Mouse (Mus musculus) intestine, embryonic 14.5 days (tissue): ENCODE results near the gene Rnd1. TPM values are rescaled to one million over a fixed set of nuclear protein-coding genes. Genes with fewer than 3 reads are reported as not detected.
A peak's percentile ranks its signal among the peaks of the same experiment; 100 is the strongest.

ENCODE experiments used
- ATAC-seq: fragments of 200-750 bp; cut with Nextera tagmentation; replicated peaks from 2 replicates; pipeline ENCODE4 v1.8.0; 2017; ENCODE audit warnings: low read depth, moderate number of reproducible peaks, moderate TSS enrichment, moderate library complexity; ENCODE audit not compliant: low FRiP score, low TSS enrichment
- DNase-seq: peaks from one replicate; pipeline ENCODE4 v3.0.0-alpha.2; 2018; ENCODE audit warnings: low spot score
- H3K27ac ChIP-seq: fragments of 300-500 bp; sonication (generic); 2 replicates; pipeline ENCODE4 v1.5.1; 2014; ENCODE audit warnings: low read depth, mild to moderate bottlenecking, control low read depth
- H3K27me3 ChIP-seq: fragments of 300-500 bp; sonication (generic); replicated peaks from 2 replicates; pipeline ENCODE4 v1.6.1; 2014; ENCODE audit warnings: low read length, control low read depth; ENCODE audit not compliant: control insufficient read depth, insufficient read depth
- H3K36me3 ChIP-seq: fragments of 300-500 bp; sonication (generic); 2 replicates; pipeline ENCODE4 v1.6.1; 2014; ENCODE audit warnings: low read length, control low read depth; ENCODE audit not compliant: control insufficient read depth, insufficient read depth
- H3K4me1 ChIP-seq: fragments of 300-500 bp; sonication (generic); replicated peaks from 2 replicates; pipeline ENCODE4 v1.6.1; 2014; ENCODE audit warnings: low read length, control low read depth, mixed read lengths; ENCODE audit not compliant: control insufficient read depth, insufficient read depth
- H3K4me2 ChIP-seq: fragments of 300-500 bp; sonication (generic); 2 replicates; pipeline ENCODE4 v1.6.1; 2014; ENCODE audit warnings: low read length
- H3K4me3 ChIP-seq: fragments of 300-500 bp; sonication (generic); 2 replicates; pipeline ENCODE4 v1.5.1; 2014; ENCODE audit warnings: low read depth, low read length, control low read depth, mixed read lengths
- H3K9ac ChIP-seq: fragments of 300-500 bp; sonication (generic); 2 replicates; pipeline ENCODE4 v1.6.1; 2014; ENCODE audit warnings: mild to moderate bottlenecking, low read length
- H3K9me3 ChIP-seq: fragments of 300-500 bp; sonication (generic); 2 replicates; pipeline ENCODE4 v1.6.1; 2016; ENCODE audit warnings: low read length, control low read depth; ENCODE audit not compliant: control insufficient read depth
- WGBS: fragments of 180-500 bp; shearing (Covaris S2); extraction: QIAGEN DNeasy Blood & Tissue Kit; methylation state at CpG from one replicate; pipeline ENCODE4 v1.1.7; 2014; 5-methylcytosine and 5-hydroxymethylcytosine counted together
- polyA plus RNA-seq: library from polyadenylated mRNA; unstranded; fragments of >200 nt; fragmentation: Nextera tagmentation; extraction: Ambion mirVana; gene quantifications from 2 replicates; pipeline ENCODE4 v1.2.1, GENCODE M21; 2014

Gene Rnd1
- polyA plus RNA-seq, 1 experiment from 2014 or later = 1.0 TPM

GRCm38 (mm10) chr15:98689682-98690081 lies 12.4 kb upstream of the Rnd1 start:
- ATAC-seq (no peak), DNase-seq (no peak)
- Histone ChIP-seq H3K9ac (no peak overlapping the region), H3K9me3 (no peaks in the 10 kb centered on the region), H3K4me1 (peaks cover 2% of the 10 kb centered on the region; the same call in 1 of the 2 replicates), H3K4me3 (no peak overlapping the region), H3K27ac (no peak overlapping the region), H3K36me3 (no peaks in the 10 kb centered on the region), H3K27me3 (no peaks in the 10 kb centered on the region), H3K4me2 (no peak overlapping the region)
- WGBS = 89% methylated on average over 2 of the region's 2 CpGs

- Histone ChIP-seq H3K9me3 (no peaks in the 10 kb centered on the region), H3K27ac (no peak overlapping the region), H3K36me3 (no peaks in the 10 kb centered on the region), H3K4me2 (no peak overlapping the region), H3K27me3 (no peaks in the 10 kb centered on the region), H3K9ac (no peak overlapping the region), H3K4me3 (no peak overlapping the region), H3K4me1 (no peaks in the 10 kb centered on the region)
- DNase-seq = no peak
- 72% methylated on average over 3 of the region's 3 CpGs for WGBS
- ATAC-seq = no peak
Measured at GRCm38 (mm10) chr15:98685926-98686325, 8.7 kb upstream of the Rnd1 start.

GRCm38 (mm10) chr15:98683746-98684145 lies 6.5 kb upstream of the Rnd1 start:
- no peaks in the 10 kb centered on the region for H3K27me3 ChIP-seq
- H3K36me3 ChIP-seq = no peaks in the 10 kb centered on the region
- 80% methylated on average over 1 of the region's 1 CpGs for WGBS
- H3K4me3 ChIP-seq = no peak overlapping the region
- no peaks in the 10 kb centered on the region for H3K9me3 ChIP-seq
- no peak overlapping the region for H3K4me2 ChIP-seq
- no peak overlapping the region for H3K27ac ChIP-seq
- H3K4me1 ChIP-seq = no peaks in the 10 kb centered on the region
- no peak for DNase-seq
- no peak overlapping the region for H3K9ac ChIP-seq
- no peak for ATAC-seq

DNA sequence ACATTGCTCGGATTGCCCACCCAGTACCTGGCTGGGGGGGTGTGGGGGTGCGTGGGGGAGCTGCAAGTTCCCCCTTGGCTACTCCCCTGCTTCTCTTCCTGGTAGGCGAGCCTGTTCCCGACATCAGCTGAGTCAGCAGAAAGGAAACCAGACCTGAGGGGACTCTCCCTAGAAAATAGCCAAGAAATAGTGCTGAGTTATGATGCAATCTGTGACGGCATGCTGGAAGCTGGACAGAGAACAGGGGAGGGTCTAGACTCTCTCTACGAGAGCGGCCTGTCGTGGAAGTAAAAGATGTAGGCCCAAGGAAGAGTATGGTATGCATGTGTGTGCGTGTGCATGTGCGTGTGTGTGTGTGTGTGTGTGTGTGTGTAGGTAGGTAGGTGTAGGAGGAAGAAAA lies 5.9 kb upstream of the Rnd1 start:
- Histone ChIP-seq H3K4me2 (no peak overlapping the region), H3K27me3 (no peaks in the 10 kb centered on the region), H3K36me3 (no peaks in the 10 kb centered on the region), H3K4me3 (no peak overlapping the region), H3K27ac (no peak overlapping the region), H3K9ac (no peak overlapping the region), H3K9me3 (no peaks in the 10 kb centered on the region), H3K4me1 (no peaks in the 10 kb centered on the region)
- no peak for ATAC-seq
- 55% methylated on average over 10 of the region's 10 CpGs for WGBS
- no peak for DNase-seq

DNA sequence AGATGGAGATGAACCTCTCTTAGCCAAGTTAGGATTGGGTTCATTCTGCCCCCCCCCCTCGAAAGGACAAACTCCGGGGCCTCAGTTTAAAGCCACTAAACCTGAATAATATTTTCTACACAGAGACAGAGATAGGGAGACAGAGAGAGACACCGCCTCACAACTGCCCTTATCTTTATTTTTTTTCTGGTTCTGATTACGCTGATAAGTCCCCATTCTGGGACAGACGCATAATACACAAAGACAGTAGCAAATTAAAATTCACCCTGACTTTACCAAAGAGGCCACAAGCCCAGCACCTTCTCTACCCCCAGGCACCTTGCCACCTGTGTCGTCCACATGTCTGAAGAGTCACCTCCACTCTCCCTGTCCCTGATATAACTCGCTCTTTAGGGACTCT lies 4.4 kb upstream of the Rnd1 start:
- 77% methylated on average over 7 of the region's 7 CpGs for WGBS
- Histone ChIP-seq H3K9me3 (no peaks in the 10 kb centered on the region), H3K27me3 (peaks cover 6% of the 10 kb centered on the region), H3K4me1 (0 out of 2 replicates have a peak, but pooled peaks cover 2% of the 10 kb centered on the region), H3K4me2 (no peak overlapping the region), H3K9ac (no peak overlapping the region), H3K4me3 (no peak overlapping the region), H3K27ac (no peak overlapping the region), H3K36me3 (no peaks in the 10 kb centered on the region)
- ATAC-seq = no peak
- no peak for DNase-seq

- ATAC-seq = no peak
- peaks cover 16% of the 10 kb centered on the region for H3K27me3 ChIP-seq
- H3K9me3 ChIP-seq = no peaks in the 10 kb centered on the region
- no peak overlapping the region for H3K27ac ChIP-seq
- DNase-seq = no peak
- H3K4me2 ChIP-seq = no peak overlapping the region
- no peaks in the 10 kb centered on the region for H3K36me3 ChIP-seq
- WGBS = 75% methylated on average over 8 of the region's 8 CpGs
- no peak overlapping the region for H3K4me3 ChIP-seq
- H3K9ac ChIP-seq = no peak overlapping the region
- H3K4me1 ChIP-seq = 0 out of 2 replicates have a peak, but pooled peaks cover 2% of the 10 kb centered on the region
Measured at GRCm38 (mm10) chr15:98680660-98681059, 3.4 kb upstream of the Rnd1 start.

DNA sequence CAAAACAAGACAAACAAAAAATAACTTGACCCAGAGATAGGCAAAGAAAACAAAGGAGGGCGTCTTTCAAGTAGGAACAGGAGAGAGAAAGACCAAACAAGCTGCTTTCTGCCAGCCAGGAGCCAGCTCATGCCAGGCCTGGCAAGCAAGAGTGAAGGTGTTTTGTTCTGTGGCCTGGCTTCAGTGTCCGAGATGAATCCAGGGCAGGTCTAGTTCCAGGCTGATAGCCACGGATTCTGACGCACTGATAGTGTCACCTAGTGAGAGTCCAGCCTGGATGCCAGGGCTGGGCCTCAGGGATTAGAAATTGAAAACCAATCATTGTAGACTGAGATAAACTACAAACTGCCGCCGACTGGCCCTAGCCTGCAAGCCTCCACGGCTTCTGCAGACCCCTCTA lies 716 bp upstream of the Rnd1 start:
- Histone ChIP-seq H3K27ac (no peak overlapping the region), H3K27me3 (peaks cover 35% of the 10 kb centered on the region), H3K36me3 (no peaks in the 10 kb centered on the region), H3K4me2 (no peak overlapping the region), H3K4me1 (0 out of 2 replicates have a peak, but pooled peaks cover 2% of the 10 kb centered on the region), H3K9ac (no peak overlapping the region), H3K9me3 (no peaks in the 10 kb centered on the region), H3K4me3 (no peak overlapping the region)
- DNase-seq (no peak), ATAC-seq (no peak)
- 64% methylated on average over 7 of the region's 7 CpGs for WGBS

DNA sequence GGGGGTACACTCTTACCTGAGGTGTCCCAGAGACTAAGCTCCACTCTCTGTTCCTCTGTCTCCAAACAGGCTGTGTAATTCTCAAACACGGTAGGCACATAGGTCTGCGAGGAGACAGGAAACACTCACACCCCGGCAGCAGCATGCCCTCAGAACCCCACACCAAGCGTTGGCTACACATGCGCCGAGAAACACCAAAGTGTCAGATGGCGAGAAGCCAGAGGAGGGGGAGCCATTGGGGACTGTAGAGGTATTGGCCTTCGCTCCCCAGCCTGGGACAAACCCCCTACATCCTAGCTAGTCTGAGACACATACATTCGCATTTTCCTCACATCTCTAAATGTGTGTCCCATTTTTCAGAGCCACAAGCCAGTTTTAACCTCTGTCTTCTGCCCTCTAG lies 790 bp downstream of the Rnd1 start:
- H3K27me3 ChIP-seq = peaks cover 38% of the 10 kb centered on the region
- H3K4me1 ChIP-seq = 0 out of 2 replicates have a peak, but pooled peaks cover 2% of the 10 kb centered on the region
- H3K9me3 ChIP-seq = no peaks in the 10 kb centered on the region
- no peak for DNase-seq
- H3K4me2 ChIP-seq = peak overlapping the region; percentile 51
- no peak overlapping the region for H3K9ac ChIP-seq
- no peaks in the 10 kb centered on the region for H3K36me3 ChIP-seq
- peak overlapping the region; percentile 28 for H3K4me3 ChIP-seq
- ATAC-seq = no peak
- 4% methylated on average over 9 of the region's 9 CpGs for WGBS
- no peak overlapping the region for H3K27ac ChIP-seq

DNA sequence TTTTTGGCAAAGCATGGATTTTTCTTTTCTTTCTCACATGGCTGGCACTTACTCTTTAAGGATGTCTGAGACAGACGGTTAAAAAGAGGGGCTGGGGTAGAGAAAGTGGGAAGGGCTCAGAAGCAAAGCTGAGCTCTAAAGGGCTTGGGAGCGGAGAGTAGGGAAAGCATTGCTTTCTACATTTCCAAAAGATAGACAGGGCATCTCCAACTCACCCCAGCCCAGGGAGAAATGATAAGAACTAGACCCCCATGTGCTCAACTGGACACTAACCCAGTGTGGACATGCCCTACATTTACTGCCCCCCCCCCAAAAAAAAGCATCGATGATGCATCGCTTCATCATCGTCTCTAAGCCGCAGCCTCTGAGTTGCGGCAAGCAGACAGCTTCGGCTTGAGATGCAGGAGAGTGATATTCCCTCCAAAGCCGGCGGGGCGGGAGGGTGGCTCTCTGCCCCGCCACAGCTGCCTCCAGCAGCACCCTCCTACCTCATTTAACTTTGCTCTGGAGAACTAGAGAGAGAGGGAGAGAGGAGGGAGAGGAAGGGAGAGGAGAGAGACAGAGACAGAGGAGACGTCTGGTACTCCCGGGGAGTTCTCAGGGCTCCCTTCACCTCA lies 1.5 kb downstream of the Rnd1 start:
- WGBS = 5% methylated on average over 14 of the region's 14 CpGs
- Histone ChIP-seq H3K9ac (no peak overlapping the region), H3K9me3 (no peaks in the 10 kb centered on the region), H3K36me3 (no peaks in the 10 kb centered on the region), H3K4me1 (0 out of 2 replicates have a peak, but pooled peaks cover 2% of the 10 kb centered on the region), H3K27me3 (peaks cover 38% of the 10 kb centered on the region), H3K4me3 (no peak overlapping the region), H3K27ac (no peak overlapping the region), H3K4me2 (no peak overlapping the region)
- DNase-seq (no peak), ATAC-seq (no peak)
